Comparison of ENCODE assay signal across 27 mouse cellular contexts in the genomic region with DNA sequence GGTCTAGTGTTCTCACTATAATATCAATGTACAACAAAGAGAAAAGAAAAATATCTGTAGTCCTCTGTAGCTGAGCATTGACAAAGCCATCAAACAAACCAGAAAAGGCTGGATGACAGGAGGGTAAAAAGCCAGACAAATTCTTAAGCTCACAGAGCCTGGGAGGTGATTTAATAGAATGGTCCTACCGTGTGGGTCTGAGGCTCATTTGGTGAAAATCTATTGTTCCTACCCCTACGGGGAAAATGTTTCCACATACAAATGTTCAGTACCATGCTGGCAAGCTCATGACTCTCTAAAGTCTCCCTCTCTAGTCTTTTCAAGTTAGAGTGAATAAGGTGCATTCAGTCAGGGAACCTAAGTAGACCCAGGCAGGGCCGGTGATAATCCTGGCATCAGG.
"Had no signal": no experiment of that assay in that cellular context is flagged by ENCODE, and none has a peak within 500 bp of the region (broad histone marks: within the 10 kb centered on the region; RNA-seq: fewer than 3 reads in every experiment).

No protein-coding gene starts in this region.

- H3K27ac ChIP-seq: gastrocnemius, adult 2 months; heart, adult 2 months; heart, embryonic 13.5 days; heart, embryonic 15.5 days; hindbrain, embryonic 10.5 days; hindbrain, embryonic 12.5 days; hindbrain, embryonic 14.5 days; intestine, embryonic 15.5 days; left cerebral cortex, adult 2 months; limb, embryonic 13.5 days; limb, embryonic 15.5 days; liver, embryonic 12.5 days had no signal

- H3K4me2 ChIP-seq: heart, embryonic 11.5 days; heart, embryonic 13.5 days; heart, embryonic 15.5 days; hindbrain, embryonic 12.5 days; hindbrain, embryonic 14.5 days; intestine, embryonic 15.5 days; limb, embryonic 13.5 days; limb, embryonic 15.5 days; liver, embryonic 12.5 days had no signal

- H3K9ac ChIP-seq: heart, embryonic 13.5 days; heart, embryonic 15.5 days; hindbrain, embryonic 12.5 days; hindbrain, embryonic 14.5 days; intestine, embryonic 15.5 days; limb, embryonic 13.5 days; limb, embryonic 15.5 days; liver, embryonic 12.5 days had no signal

- H3K4me3 ChIP-seq: gastrocnemius, adult 2 months; heart, adult 2 months; heart, embryonic 13.5 days; heart, embryonic 15.5 days; hindbrain, embryonic 10.5 days; hindbrain, embryonic 12.5 days; intestine, embryonic 15.5 days; layer of hippocampus, adult 2 months; left cerebral cortex, adult 2 months; limb, embryonic 13.5 days; limb, embryonic 15.5 days; liver, embryonic 12.5 days had no signal

- DNase-seq: gastrocnemius, adult 2 months; gastrocnemius, postnatal 10 days; gastrocnemius, postnatal 25 days; heart, adult 2 months; heart, postnatal 14 days; heart, postnatal 36 days; kidney, adult 18-20 months; kidney, adult 8-10 months; kidney, postnatal 10 days; kidney, postnatal 25 days; kidney, postnatal 4 days; left cerebral cortex, postnatal 4 days had no signal

- H3K36me3 ChIP-seq: heart, embryonic 13.5 days; heart, embryonic 15.5 days; hindbrain, embryonic 10.5 days; hindbrain, embryonic 12.5 days; intestine, embryonic 15.5 days; limb, embryonic 13.5 days; limb, embryonic 15.5 days; liver, embryonic 12.5 days had no signal

- H3K4me1 ChIP-seq: heart, embryonic 13.5 days; heart, embryonic 15.5 days; hindbrain, embryonic 12.5 days; intestine, embryonic 15.5 days; limb, embryonic 13.5 days; limb, embryonic 15.5 days; liver, embryonic 12.5 days had no signal

- H3K27me3 ChIP-seq: heart, embryonic 13.5 days; heart, embryonic 15.5 days; hindbrain, embryonic 12.5 days; intestine, embryonic 15.5 days; limb, embryonic 13.5 days; limb, embryonic 15.5 days; liver, embryonic 12.5 days had no signal

- ATAC-seq: hindbrain, embryonic 16.5 days; inflammation-experienced regulatory T-cells, adult 6 months; intestine, embryonic 15.5 days; intestine, postnatal 0 days; liver, embryonic 12.5 days had no signal

- H3K9me3 ChIP-seq: heart, embryonic 13.5 days; heart, embryonic 15.5 days; hindbrain, embryonic 10.5 days; hindbrain, embryonic 12.5 days; intestine, embryonic 15.5 days; limb, embryonic 13.5 days; limb, embryonic 15.5 days; liver, embryonic 12.5 days had no signal
